Mouse (Mus musculus): ENCODE data around the gene Il19.

GRCm38 (mm10) chr1:130963891-130964290 lies 24.0 kb upstream of the Il19 start:
- TF ChIP-seq CHD1 (IDR thresholded peaks at IDR 0.05; ENCODE audit: low read depth, low read length) (no peak), RAD21 (IDR thresholded peaks at IDR 0.05; ENCODE audit: low read depth, low read length) (no peak), MAFK (IDR thresholded peaks at IDR 0.05; ENCODE audit: insufficient replicate concordance, low read length) (no peak), ZC3H11A (IDR thresholded peaks at IDR 0.05; ENCODE audit: low read depth, low read length) (no peak), POLR2A (IDR thresholded peaks at IDR 0.05; ENCODE audit: low read depth, low read length) (no peak), IRF4 (IDR thresholded peaks at IDR 0.05; ENCODE audit: low read depth, low read length) (no peak)
